Mouse (Mus musculus): ENCODE results near the gene Scimp.

Gene Scimp

DNA sequence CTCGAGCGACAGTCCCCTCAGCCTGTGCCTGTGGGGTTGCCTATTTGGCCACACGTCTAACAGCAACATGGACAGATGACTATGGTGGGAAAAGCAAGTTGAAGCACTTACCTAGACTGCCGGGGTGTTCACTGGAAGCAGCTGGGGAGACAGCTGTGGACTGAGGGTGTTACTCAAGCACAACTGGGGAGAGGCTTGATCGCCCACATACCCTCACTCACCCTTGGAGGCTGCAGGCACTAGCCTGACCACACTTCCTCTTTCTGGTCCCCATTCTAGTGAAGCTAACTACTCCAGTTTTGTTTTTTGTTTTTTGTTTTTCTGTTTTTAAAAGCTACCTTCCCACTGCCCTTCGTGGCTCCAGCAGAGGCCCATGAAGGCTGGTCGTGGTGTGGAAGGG lies at the start of gene Scimp:
Gene Scimp, minus strand, starts transcription at position 222 of the 400 bp plus-strand sequence.
- no peak for DNase-seq (ENCODE audit: low spot score in 2 of 2)

DNA sequence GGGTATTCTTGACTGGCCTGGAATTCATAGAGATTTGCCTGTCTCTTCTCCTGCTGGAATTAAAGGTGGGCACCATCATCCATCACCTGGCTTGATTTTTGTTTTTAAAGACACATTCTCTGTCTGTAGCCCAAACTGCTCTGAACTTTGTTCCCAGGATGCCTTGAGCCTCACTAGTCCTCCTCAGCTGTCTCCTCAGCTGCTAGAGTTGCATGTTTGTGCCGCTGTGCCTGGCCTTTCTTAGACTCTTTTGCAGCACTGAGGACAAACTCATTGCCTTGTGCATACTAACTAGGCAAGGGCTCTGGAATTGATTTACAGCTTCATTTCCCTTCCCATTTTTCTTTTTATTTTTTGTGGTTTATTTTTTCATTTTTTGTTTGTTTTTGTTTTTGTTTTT lies 48.0 kb upstream of the Scimp start:
- no peak for DNase-seq (ENCODE audit: low spot score in 2 of 2)

DNA sequence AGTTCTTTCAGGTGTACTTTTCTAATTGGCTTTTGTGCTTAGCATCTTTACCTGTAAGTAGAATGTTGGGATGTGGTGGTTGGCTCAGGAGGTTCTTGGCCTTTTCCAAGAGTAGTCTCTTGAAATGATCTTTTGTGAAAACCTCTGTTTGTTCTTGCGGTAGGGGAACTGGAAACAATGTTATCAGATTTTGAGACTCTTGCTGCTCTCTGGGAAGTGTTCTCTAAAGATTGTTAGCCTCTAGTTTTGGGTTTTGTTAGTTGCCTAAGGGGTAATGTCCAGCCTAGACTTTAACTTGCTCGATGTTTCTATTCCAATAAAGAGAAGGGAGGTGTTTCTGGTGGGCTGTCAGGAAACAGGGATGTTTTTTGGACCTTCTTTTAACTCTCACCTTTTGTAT lies 33.6 kb upstream of the Scimp start:
- no peak for DNase-seq (ENCODE audit: low spot score in 2 of 2)

DNA sequence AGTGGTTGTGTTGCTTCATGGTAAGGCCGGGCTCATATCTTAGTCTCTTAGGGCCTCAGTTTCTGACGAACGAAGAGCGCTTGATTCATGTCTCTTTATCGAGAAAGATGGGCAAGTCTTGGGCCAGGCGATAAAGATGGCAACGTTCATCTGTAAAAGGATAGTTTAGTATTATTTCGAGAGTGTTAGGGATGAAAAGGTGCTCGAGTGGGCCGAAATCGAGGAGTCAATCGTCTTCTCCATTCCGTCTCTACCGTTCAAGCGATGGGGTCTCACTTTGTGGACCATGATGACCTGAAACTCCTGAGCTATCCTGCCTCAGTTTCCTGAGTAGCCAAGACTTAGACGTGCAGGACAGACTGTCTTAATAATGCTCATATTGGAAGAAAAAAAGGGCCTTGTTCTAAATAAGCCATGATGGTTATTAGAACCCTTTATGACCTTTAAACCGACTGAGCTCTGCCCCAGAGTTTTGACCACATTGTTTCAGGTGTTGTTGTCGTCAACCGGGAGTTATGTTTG lies 33.1 kb upstream of the Scimp start:
- no peak for DNase-seq (ENCODE audit: low spot score in 2 of 2)

DNA sequence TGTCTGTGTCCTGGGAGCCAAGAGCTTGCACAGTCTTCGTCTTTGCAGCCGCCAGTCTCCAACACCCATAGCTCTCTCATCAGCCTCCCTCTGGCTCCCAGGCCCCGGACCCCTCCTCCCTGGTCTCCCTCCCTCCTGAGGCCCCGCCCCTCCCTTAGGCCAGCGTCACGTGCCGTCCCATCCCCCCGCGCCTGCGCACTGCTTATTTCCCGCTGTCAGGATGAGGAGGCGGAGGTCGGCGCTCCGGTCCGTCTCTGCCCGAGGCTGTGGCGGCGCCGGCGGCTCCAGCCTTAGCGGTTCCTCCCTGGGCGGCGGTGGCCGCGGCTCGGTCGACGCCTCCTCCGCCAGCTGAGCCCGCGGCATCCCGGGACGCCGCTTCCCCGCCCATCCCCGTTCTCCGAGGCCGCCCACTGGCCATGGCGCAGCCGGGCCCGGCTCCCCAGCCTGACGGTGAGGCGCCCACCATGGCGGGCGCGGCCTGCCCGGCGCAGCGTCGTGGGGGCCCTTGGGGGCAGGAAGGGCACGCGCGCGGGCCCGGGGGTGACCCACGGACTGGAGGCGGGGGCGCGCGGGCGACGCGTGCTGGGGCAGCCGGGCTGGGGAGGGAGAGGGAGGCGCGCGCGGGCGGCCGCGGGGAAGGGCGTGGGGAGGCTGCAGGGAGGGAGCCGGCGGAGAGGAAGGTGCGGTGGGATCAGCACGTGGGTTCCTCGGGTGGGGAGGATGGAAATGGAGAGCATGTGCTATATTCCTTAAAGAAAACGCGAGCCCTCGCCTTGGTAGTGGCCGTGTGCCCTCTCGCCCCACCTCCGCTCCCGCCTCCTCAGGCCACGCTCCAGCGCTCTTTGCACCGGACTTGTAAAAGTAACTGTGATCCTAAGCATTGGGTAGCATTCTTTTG lies 32.4 kb upstream of the Scimp start, which contains the start of gene Rabep1:
Gene Rabep1, plus strand, starts transcription at position 220 of the 898 bp plus-strand sequence.
- peak; percentile 85 to 87 for DNase-seq (ENCODE audit: low spot score in 2 of 2)

DNA sequence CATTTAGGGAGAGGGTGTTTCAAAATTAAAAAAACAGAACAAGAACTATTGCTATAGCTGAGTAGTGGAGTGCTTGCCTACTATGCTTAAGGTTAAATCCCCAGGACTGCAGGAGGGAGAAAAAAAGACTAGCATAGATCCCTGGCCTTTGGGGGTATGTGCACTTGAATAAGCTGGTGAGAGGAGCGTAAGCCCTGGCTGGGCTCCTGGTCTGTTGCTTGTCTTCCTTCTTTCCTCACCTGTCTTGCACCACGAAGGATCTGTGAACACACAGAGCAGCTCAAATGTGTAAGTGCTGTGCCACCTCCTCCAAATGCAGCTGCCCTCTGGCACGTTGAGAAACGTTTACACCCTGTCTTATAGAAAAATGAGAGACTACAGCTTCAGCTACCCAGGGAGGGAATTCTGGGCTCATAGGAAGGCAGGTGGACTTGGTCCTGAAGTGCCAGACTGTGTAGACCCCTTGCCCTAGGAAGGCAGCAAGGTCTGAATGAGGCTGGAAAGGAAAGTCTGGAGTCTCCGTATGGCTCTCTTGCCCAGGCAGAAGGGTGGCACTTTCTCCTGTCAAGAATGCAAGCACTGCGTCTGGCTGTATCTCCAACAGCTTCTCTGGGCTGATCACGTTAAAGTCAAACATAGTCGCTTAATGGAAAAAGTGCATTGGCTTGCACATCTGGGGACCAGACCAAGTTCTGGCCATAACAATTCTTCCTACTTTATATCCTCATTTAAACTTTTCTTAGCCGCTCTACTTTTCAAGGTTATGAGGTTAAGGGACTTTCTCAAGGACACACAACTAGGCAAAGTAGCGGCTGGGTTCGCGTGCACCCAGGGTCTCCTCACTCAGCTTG lies 31.5 kb upstream of the Scimp start:
- DNase-seq (ENCODE audit: low spot score in 2 of 2) = no peak

DNA sequence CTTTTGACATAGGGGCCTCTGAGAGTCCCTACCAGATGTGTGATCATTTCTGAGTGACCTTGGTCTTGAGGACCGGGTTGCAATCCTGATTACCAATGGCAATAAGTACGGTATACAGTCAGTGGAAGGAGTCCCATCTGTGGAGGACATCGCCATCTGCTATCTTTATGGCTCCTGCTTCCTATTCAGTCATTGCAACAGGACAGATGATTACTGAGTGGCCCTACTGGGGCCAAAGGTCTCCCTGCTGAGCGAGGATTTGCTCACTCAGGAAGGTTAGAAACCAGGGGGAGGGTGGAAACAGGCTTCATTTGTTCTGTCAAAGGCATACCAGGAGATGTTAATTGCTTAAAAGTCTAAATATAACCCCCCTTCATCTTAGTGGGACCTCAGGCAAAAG lies 30.6 kb upstream of the Scimp start:
- DNase-seq (ENCODE audit: low spot score in 2 of 2) = no peak

DNA sequence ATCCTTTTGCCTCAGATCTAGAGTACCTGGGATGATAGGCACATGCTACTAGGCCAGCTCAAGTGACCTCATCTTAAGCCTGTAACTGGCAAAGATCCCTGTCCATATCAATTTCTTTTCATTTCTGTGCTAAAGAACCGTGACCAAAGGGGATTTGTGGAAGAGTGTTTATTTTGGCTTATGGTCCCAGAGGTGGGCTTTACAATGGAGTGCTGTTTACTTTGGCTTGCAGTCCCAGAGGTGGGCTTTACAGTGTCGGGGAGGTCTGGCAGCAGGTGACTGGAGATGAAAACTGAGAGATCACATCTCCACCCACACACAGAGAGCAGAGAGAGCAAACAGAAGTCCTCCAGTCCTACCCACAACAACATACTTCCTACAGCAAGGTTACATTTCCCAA lies 26.2 kb upstream of the Scimp start:
- no peak for DNase-seq (ENCODE audit: low spot score in 2 of 2)

DNA sequence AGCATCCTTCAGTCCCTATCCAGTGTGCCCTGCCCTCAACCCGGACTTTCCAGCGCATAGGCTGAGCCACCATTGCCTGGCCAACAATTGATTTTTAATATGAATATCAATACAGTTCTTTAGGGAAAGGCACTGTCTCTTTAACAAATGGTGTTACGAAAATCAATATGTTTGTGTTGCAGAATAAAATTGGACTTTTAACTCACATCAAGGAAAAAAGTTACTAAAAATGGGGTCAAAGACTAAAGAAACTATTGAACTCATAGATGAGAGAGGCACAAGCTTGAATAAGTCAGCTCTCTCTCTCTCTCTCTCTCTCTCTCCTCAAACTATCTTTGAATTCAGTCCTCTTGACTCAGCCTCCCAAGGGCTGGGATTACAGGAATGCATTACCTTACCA lies 24.6 kb upstream of the Scimp start:
- no peak for DNase-seq (ENCODE audit: low spot score in 2 of 2)

DNA sequence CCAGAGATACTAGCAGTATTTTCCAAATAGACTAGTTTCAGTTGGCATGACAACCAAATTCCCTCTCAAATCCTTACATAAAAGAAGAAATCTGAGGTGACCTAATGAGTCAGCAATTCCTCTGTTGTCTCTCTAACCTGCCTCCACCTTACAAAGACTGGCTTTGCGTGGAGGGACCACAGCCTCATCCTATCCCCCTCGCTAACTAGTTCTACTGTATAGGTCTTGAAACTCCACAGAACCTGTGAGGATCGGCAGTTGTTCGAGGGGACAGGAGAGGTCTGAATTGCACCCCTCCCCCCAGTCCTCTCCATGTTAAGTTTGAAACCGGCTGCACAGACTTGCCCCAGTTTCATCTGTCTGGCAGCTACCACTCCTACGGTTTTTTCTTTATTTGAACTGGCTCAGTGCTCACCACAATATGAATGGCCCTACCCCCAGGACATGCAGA lies 23.0 kb upstream of the Scimp start:
- peak in 1 of 2 experiments; percentile 17 for DNase-seq (ENCODE audit: low spot score in 2 of 2)

DNA sequence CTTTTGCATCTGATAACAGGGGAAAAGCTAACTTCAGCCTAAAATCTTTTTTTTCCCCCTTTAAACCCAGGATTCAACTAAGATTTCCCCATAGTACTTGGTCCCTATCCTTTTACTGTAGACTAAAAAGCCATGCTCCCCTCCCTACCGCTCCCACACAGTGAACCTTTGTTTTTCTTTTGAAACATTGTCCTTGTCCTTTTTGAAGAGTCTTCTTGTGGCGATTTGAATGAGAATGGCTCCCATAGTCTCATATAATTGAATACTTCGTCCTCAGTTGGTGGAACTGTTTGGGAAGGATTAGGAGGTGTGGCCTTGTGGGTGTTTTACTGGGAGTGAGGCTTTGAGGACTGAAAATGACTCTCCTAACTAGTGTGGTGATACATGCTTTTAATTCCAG lies 21.4 kb upstream of the Scimp start:
- no peak for DNase-seq (ENCODE audit: low spot score in 2 of 2)

DNA sequence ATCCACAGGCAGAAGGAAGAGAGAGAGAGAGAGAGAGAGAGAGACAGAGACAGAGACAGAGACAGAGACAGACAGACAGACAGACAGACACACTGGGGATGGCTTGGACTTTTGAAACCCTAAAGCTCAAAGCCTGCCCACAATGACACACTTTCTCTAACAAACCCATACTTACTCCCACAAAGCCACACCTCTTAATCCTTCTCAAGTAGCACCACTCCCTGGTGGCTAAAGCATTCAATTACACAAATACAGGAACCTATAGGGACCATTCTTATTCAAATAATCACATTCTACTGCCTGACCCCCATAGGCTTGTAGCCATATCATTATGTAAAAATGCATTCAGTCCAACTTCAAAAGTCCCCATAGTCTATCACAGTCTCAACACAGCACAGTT lies 21.0 kb upstream of the Scimp start:
- no peak for DNase-seq (ENCODE audit: low spot score in 2 of 2)

DNA sequence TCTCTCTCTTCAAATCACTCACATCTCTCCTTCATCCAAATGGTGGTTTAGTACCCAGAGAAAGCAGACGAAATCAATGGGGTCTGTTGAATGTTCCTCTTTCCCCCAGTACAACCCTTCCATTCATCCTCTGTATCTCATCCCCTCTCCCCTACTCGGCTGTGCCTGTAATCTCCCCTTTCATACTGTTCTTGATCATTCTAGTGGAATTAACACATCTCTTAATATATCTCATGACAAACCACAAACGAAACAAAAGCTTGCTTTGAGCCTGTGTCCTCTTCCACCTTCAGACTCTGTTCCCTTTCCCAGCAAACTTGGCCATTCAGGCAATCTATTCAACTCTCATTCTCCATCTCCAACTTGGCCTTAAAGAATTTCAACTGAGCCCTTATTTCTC lies 18.8 kb upstream of the Scimp start:
- no peak for DNase-seq (ENCODE audit: low spot score in 2 of 2)

DNA sequence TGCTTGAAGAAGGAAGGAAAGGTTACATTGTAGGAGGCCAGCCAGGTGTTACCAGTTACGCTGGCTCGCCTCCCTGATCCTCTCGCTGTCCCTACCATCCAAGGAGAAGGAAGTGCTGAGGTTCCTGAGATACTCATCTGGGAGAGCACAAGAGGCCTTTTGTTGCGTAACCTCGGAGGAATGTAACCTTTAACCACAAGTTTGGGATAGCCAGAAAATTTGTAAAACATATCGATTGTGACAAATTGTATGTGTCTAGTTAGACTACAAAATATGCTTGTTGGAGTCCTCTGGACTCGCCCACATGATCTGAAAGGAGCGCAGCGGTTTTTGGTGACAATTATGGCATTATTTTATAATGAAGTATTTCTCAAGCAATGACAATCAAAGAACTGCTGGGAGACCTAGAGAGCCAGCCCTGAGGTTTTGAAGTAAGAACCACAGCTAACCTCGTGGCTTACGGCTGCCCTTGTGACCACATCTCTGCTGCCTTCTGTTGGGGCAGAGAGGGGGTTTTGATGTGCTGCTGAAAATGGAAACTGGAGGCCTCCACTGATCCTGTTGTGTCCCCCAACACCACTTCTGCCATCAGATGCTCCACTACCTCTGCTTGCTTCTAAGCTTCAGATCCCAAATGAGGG lies 16.7 kb upstream of the Scimp start:
- no peak for DNase-seq (ENCODE audit: low spot score in 2 of 2)

DNA sequence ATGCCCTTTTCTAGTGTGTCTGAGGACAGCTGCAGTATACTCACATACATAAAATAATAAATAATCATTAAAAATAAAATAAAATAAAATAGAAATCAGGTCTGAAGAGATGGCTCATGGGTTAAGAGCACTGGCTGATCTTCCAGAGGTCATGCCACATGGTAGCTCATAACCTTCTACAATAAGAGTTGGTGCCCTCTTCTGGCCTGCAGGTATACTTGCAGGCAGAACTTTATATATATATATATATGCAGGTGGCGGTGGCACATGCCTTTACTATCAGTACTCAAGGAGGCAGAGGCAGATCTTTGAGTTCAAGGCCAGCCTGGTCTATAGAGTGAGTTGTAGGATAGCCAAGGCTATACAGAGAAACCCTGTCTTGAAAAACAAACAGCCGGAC lies 13.8 kb upstream of the Scimp start:
- DNase-seq (ENCODE audit: low spot score in 2 of 2) = no peak

DNA sequence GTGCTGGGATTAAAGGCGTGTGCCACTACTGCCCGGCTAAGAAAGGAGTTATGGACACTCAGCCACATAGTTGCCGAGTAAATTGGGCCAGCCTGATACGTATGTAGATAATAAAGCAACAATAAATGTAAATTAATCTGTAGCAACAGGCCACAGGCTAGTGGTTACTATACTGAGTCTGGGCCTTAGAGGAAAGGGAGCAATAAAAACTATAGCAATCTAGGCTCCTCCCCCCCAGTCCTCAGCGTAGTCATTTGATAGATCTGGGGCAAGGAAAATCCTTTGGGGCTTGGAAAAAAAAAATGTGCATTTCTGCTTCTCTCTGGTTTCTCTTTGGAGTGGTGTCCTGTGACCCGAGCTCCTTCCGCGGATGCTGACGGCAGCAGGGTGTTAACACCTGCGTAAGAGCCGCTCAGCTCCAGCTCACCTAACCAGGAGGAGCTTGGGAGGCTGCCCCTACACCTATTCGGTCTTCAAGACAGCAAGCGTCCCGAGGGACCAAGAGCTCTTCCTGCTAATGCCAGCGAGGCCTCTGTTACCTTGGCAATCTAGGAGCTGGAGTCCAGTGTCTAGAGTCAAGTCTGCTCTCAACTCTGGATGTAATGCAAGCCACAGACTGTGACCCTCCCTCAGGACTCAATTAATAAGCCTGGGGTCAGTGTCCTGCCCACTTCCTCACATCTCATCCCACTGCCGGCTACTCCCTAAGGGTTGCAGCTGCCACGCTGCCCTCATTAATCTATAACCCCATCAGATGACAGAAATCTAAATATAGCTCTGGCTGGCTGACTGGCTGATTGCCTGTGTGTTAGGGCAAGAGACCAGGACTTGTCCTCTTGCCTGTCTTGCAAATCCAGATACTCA lies 9.6 kb upstream of the Scimp start:
- DNase-seq (ENCODE audit: low spot score in 2 of 2) = no peak

DNA sequence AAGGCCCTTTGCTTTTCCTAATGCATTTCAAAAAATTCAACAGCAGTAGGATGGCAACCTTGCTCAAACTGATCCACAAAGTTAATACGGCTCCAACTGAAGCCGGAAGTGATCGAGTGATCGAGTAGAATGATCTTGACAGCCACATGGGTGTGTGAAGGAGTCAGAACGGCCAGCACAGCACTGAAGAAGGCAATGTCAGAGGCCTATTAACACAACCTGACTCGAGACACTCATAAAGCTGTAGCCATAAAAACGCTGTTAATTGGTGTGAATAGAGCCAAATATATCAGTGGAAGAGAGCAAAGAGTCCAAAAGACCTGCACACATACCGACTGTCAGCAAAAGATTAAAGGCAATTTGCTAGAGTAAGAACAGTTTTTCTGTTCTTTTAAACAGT lies 7.7 kb upstream of the Scimp start:
- no peak for DNase-seq (ENCODE audit: low spot score in 2 of 2)

DNA sequence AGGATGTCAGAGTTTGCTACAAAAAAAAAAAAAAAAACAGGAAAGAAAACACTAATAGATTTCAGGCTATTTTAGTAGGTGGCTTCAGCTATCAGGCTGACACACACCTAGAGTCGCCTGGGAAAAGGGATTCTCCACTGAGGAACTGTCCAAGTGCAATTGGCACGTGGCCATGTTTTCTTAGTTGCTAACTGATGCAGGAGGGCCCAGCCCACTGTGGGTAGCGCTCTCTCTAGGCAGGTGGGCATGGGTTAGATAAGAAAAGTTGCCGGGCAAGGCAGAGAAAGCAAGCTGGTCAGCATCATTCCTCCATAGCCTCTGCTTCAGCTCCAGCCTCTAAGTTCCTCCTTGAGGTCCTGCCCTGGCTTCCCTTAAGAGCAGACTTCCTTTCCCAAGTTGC lies 4.4 kb upstream of the Scimp start:
- no peak for DNase-seq (ENCODE audit: low spot score in 2 of 2)

DNA sequence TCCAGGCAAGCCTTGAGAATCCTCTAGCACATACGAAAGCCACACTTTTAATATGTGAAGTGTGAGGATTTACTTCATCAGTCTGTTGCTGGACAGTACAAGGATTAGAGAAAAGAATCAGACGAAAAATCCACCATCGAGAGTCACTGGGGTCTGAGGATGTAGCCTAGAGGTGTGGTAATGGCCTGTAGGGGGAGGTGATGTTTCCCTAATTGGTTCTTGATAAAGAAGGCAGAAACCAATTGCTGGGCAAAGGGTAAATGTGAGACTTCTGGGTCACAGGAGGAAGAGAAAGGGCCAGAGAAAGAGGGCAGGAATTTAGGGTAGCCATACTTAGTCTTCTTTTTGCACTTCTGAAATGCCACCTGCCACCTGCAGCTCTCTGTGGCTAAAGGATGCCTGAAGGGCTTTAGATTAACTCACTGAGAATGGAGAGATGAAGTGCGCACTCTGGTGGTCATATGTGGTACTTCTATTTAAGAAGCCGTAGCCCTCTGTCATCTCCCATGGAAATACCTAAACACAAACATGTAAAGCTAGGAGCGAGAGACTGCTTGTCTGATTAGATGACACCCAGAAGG lies 3.2 kb upstream of the Scimp start:
- DNase-seq (ENCODE audit: low spot score in 2 of 2) = peak in 1 of 2 experiments; percentile 13

DNA sequence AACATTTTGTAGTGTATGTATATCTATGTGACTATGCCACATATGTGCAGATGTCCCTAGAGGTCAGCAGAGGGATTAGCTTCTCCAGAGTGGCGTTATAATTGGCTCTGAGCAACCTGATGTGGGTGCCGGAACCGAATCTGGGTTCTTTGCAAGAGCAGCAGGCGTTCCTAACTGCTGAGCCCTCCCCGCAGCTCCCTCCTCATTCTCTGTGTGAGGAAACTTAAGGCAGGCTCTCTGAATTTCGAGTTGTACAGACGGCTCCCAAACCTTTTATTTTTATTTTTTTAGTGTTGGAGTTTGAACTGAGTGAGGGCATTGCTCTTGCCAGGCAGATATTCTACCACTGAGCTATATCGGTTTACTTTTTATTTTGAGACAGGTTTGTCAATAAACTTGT lies 2.7 kb upstream of the Scimp start:
- no peak for DNase-seq (ENCODE audit: low spot score in 2 of 2)

Data from right cerebral cortex, postnatal 36 days (tissue).